Mouse (Mus musculus) limb, embryonic 12.5 days (tissue): ENCODE measurements around the gene Prox2. TPM values are rescaled to one million over a fixed set of nuclear protein-coding genes. Genes with fewer than 3 reads are reported as not detected.

Experiments used
- ATAC-seq: fragments of 200-750 bp; cut with Nextera tagmentation; 2 replicates; pipeline ENCODE4 v1.8.0; 2017; ENCODE audit warnings: low read depth, moderate TSS enrichment; ENCODE audit not compliant: insufficient number of reproducible peaks, insufficient read depth, low FRiP score, low TSS enrichment
- H3K27ac ChIP-seq: fragments of 300-500 bp; sonication (generic); 2 replicates; pipeline ENCODE4 v1.5.1; 2016; ENCODE audit warnings: mild to moderate bottlenecking, moderate library complexity
- H3K27me3 ChIP-seq: fragments of 300-500 bp; sonication (generic); 2 replicates; pipeline ENCODE4 v1.6.1; 2016; ENCODE audit warnings: mild to moderate bottlenecking, moderate library complexity
- H3K36me3 ChIP-seq: fragments of 300-500 bp; sonication (generic); 2 replicates; pipeline ENCODE4 v1.6.1; 2016; ENCODE audit warnings: mild to moderate bottlenecking, moderate library complexity
- H3K4me1 ChIP-seq: fragments of 300-500 bp; sonication (generic); replicated peaks from 2 replicates; pipeline ENCODE4 v1.6.1; 2016
- H3K4me2 ChIP-seq: fragments of 300-500 bp; sonication (generic); 2 replicates; pipeline ENCODE4 v1.6.1; 2016; ENCODE audit warnings: mild to moderate bottlenecking, moderate library complexity
- H3K4me3 ChIP-seq: fragments of 300-500 bp; sonication (generic); replicated peaks from 2 replicates; pipeline ENCODE4 v1.5.1; 2016; ENCODE audit warnings: mild to moderate bottlenecking
- H3K9ac ChIP-seq: fragments of 300-500 bp; sonication (generic); replicated peaks from 2 replicates; pipeline ENCODE4 v1.6.1; 2016; ENCODE audit warnings: mild to moderate bottlenecking, moderate library complexity
- H3K9me3 ChIP-seq: fragments of 300-500 bp; sonication (generic); 2 replicates; pipeline ENCODE4 v1.6.1; 2016; ENCODE audit warnings: mild to moderate bottlenecking, moderate library complexity
- WGBS: fragments of 180-500 bp; shearing (Covaris S2); methylation state at CpG from one replicate; pipeline ENCODE4 v1.1.7; 2016; 5-methylcytosine and 5-hydroxymethylcytosine counted together
- polyA plus RNA-seq: library from polyadenylated mRNA; unstranded; fragments of >200 nt; fragmentation: Nextera tagmentation; extraction: Ambion mirVana; gene quantifications from 2 replicates; pipeline ENCODE4 v1.2.1, GENCODE M21; 2016

Prox2 gene
- polyA plus RNA-seq: 3.0 and 4.2 TPM in 2 replicates

DNA sequence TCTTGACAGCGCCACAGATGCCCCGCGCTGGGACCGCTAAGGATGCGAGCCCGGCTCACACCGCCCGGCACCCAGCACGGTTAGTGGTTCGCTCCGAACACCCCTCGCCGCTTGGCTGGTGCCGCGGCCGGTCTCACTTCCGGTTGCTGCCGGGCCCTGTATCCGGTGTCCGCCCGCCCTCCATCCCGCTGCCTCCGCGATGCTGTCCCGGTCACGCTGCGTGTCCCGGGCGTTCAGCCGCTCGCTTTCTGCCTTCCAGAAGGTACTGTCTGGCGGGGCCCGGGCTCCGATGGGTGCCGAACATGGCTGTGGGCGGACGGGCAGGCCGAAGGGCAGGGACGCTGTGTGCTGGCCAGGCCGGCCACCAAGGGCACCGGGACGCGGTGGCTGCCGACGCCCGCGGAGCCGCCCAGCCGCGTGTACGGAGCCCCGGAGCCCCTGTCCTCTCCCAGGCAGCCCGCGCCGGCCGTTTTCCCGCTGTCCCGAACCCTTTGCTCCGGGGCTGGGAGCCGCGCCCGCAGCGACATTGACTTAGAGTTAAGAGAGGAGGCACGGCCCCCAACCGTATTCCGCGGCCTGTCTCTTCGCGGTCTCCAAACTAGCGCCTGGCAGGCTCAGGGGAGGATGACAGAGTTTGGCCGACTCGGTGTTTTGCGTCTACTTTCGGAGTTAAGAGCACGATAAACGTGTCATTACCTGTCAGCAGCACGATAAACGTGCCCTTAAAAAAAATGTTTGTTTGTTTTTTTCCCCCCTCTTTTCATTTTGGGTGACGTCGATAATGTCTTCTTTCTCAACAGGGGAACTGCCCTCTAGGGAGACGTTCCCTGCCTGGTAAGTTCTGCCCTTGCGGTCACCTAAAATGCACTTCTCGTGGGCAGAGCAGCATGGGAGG is at the start of gene Prox2, which contains the start of gene Dlst:
TSS of gene Prox2 (minus strand) at position 62 of the 895 bp plus-strand sequence.
TSS of gene Dlst (plus strand) at position 136 of the 895 bp plus-strand sequence.
- no peaks in the 10 kb centered on the region for H3K27me3 ChIP-seq
- under 1% methylated on average over 83 of the region's 83 CpGs for WGBS

DNA sequence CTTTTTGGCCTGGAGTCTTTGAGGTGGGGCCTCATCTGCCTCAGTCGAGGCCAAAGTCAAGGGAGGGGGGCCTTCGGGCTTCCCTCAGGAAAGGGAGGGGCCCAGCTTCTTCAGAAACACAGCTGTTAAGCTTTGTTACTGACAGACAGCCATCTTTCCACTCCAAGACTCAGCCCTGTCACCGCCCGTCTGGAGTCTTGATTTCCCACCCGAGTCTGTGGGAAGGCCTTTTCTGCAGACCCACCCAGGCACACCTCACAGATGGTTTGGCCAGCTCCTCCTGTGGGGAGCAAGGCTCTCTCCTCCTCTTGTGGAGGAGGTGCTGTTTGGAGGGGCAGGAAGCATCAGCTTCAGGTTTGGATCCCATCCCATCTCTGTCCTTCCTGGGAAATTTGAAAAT is 49.0 kb upstream of the Prox2 start:
- H3K4me1 ChIP-seq: no peaks in the 10 kb centered on the region
- no peak overlapping the region for H3K9ac ChIP-seq
- WGBS: 77% methylated on average over 5 of the region's 5 CpGs
- H3K27me3 ChIP-seq: no peaks in the 10 kb centered on the region; the same call in 1 of the 2 replicates
- H3K9me3 ChIP-seq: no peaks in the 10 kb centered on the region
- no peaks in the 10 kb centered on the region for H3K36me3 ChIP-seq
- H3K27ac ChIP-seq: no peak overlapping the region
- H3K4me2 ChIP-seq: no peak overlapping the region
- H3K4me3 ChIP-seq: no peak overlapping the region
- ATAC-seq: no peak

More for the DNA sequence above, at the start of gene Prox2, which contains the start of gene Dlst:
- Histone ChIP-seq H3K4me3 (peak within 1 kb of the TSS; percentile 99), H3K4me2 (peak within 1 kb of the TSS; percentile 91), H3K36me3 (peaks cover 18% of the 10 kb centered on the region), H3K27ac (peak within 1 kb of the TSS; percentile 87), H3K4me1 (peaks cover 33% of the 10 kb centered on the region), H3K9me3 (no peaks in the 10 kb centered on the region), H3K9ac (peak within 1 kb of the TSS; percentile 96)
- ATAC-seq: peak; percentile 90

DNA sequence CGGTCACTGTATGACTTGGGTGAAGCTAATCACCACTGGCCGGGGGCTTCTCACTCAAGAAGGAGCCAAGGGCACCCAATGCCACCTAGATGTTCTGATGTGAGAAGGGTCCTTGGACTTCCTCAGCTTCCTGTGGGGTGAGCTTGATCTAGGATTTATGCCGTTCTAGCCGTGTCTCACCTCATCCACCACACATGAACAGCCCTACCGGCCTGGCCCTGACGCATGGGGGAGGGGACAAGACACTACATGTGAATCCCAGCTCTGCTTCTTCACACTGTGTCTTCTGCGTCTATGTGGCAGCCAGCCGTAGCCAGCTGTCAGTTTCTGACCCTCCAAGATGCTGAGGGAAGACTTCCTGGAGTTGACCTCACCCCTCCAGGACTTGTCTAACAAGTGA is 48.2 kb upstream of the Prox2 start:
- Histone ChIP-seq H3K4me1 (no peaks in the 10 kb centered on the region), H3K4me2 (no peak overlapping the region), H3K9me3 (no peaks in the 10 kb centered on the region), H3K36me3 (no peaks in the 10 kb centered on the region), H3K4me3 (no peak overlapping the region), H3K27me3 (no peaks in the 10 kb centered on the region; the same call in 1 of the 2 replicates), H3K27ac (no peak overlapping the region), H3K9ac (no peak overlapping the region)
- no peak for ATAC-seq
- 87% methylated on average over 8 of the region's 8 CpGs for WGBS

DNA sequence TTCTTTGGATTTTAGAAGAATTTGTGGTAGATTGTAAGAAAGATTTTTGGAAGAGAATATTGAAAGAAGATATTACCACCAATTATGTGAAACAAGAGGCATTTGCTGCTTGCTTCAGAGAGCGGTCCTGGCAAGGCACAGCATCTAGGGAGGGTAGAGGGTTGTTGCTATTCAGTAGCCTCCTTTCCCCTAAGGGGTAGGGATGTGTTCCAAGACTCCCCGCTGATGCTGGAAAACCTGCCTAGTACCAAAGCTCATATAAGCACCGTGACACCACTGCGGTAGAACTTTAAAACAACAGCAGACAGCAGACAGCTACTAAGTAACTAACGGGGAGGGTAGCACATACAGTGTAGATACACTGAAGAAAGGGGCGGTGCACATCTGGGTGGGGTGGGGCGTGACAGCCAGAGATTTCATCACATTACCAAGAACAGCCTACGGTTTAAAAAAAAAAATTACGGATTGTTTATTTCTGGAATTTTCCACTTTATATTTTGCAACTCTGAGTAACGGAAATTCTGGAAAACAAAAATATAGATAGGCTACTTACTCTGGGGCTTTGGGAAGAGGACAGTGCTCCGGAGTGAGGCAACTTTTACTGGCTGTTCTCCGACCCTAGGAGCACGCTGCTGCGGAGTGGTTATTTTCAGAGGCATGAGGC is 47.4 kb upstream of the Prox2 start:
- Histone ChIP-seq H3K4me3 (no peak overlapping the region), H3K27ac (no peak overlapping the region), H3K27me3 (peaks cover 2% of the 10 kb centered on the region; the same call in 1 of the 2 replicates), H3K36me3 (no peaks in the 10 kb centered on the region), H3K4me1 (no peaks in the 10 kb centered on the region), H3K9me3 (no peaks in the 10 kb centered on the region), H3K4me2 (no peak overlapping the region), H3K9ac (no peak overlapping the region)
- ATAC-seq: no peak
- 87% methylated on average over 14 of the region's 14 CpGs for WGBS

DNA sequence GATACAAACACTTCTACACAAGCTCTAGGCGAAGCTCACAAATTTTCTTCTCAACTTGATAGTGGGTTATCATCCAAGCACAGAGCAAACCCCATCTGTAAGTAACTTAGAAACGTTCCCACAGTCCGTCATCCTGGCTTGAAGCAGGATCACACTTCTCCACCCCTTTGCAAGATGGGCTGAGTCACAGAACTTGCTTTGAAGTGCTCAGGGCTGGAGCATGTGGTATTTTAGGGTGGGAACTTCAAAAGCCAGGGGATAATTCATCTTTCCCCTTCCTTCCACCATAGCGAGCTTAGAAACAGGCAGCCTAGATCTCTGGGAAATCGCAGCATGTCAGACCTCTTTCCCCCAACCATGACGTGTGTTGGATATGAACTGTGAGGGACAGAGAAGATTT is 45.8 kb upstream of the Prox2 start:
- Histone ChIP-seq H3K4me2 (no peak overlapping the region), H3K9me3 (no peaks in the 10 kb centered on the region), H3K9ac (no peak overlapping the region), H3K4me1 (no peaks in the 10 kb centered on the region), H3K4me3 (no peak overlapping the region), H3K27me3 (peaks cover 12% of the 10 kb centered on the region), H3K27ac (no peak overlapping the region), H3K36me3 (no peaks in the 10 kb centered on the region)
- ATAC-seq: no peak
- 12% methylated on average over 6 of the region's 6 CpGs for WGBS

DNA sequence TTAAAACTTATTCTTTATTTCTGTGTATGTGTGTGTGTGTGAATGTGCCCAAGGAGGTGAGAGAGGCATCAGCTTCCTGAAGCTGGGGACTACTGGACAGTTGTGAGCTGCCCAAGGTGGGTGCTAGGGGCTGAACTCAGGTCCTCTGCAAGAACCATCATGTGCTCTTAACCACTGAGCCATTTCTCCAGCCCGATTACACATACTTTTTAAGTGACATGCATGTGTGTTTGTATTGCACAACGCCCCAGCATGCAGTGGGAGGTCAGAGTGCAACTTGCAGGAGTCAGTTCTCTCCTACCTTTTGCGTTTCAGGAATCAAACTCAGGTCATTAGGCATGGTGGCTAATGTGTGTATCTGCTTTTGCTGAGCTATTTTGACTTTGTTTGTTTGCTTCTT is 42.5 kb upstream of the Prox2 start:
- no peak overlapping the region for H3K9ac ChIP-seq
- WGBS: 82% methylated on average over 3 of the region's 3 CpGs
- no peak overlapping the region for H3K4me3 ChIP-seq
- no peak overlapping the region for H3K4me2 ChIP-seq
- H3K36me3 ChIP-seq: no peaks in the 10 kb centered on the region
- H3K27me3 ChIP-seq: peaks cover 35% of the 10 kb centered on the region
- ATAC-seq: no peak
- no peak overlapping the region for H3K27ac ChIP-seq
- H3K4me1 ChIP-seq: peaks cover 8% of the 10 kb centered on the region
- H3K9me3 ChIP-seq: no peaks in the 10 kb centered on the region

DNA sequence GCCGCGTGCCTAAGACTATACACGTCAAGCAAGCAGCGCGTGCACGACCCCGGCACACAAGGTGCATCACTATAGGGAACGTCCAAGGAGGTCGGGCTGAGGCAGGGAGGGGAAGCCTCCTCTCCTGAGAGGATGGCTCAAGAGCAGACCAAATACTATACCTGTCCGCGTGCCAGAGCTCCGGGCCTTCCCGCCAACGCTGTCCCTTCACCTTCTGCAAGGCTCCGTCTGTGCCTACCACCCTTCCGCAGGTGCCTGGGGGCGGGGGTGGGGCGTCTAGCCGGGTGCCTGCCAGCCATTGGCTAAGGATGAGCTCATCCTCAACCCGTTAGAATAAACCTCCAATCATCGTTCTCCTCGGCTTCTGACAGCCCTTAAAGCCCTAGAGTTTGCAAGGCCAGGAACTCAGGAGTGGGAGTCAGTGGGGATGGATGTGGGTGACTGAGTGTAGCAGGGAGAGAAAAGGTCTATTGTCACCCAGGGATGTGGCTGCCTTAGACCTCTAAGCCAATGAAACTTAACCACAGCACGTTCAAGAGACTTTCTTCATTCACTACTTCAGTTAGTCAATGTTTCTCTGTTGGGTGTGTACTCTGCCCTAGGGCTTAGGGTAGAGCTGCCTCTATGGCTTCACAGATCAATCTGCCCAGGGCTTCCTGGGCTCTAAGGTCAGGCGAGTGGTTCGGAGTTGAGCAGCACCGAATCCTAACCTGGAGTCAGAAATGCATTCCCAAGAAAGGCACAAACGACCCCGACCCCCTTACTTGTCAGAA is 40.6 kb upstream of the Prox2 start, which contains the start of gene Rps6kl1:
TSS of gene Rps6kl1 (minus strand) at position 263 of the 773 bp plus-strand sequence.
- no peak within 1 kb of the TSS; the same call in 1 of the 2 replicates for H3K9ac ChIP-seq
- no peaks in the 10 kb centered on the region for H3K9me3 ChIP-seq
- no peak within 1 kb of the TSS for H3K27ac ChIP-seq
- peaks cover 42% of the 10 kb centered on the region for H3K27me3 ChIP-seq
- H3K36me3 ChIP-seq: no peaks in the 10 kb centered on the region
- no peak; the same call in 1 of the 2 replicates for ATAC-seq
- peak within 1 kb of the TSS; percentile 46 for H3K4me2 ChIP-seq
- 15% methylated on average over 28 of the region's 28 CpGs for WGBS
- H3K4me1 ChIP-seq: peaks cover 15% of the 10 kb centered on the region
- peak within 1 kb of the TSS; percentile 22 for H3K4me3 ChIP-seq

DNA sequence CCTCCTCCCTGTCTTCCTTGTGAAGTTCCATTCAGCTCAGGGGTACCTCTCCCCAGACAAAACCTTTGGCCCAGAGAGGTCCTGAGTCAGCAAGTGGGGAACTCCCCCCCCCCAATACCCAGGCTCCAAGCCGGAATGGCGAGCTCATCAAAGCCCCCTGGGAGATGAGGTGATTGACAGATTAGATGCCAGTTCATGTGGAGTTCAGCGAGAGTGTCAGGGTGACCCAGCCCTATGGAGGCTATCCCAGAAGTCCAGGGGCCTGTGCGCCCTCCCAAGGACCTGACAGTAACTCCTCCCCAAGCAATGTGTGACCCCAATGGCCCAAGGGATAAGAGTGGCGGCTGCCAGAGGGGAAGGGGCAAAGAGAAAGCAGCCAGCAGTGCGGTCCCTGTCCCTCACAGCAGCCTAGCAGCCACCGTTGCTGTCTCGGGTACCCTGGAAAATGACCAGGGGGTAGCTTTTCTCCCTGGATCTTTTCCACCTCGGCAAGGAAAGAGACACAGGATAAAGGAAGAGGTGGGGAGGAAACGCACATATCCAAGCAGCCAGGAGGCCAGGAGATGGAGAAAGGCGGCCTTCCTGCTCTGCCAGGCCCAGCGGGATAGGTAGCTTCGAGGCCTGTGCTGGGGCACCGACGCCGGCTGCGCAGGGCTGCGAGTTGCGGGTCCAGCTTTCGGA is 39.9 kb upstream of the Prox2 start:
- H3K9me3 ChIP-seq: no peaks in the 10 kb centered on the region
- H3K4me1 ChIP-seq: peaks cover 20% of the 10 kb centered on the region
- H3K4me2 ChIP-seq: peak overlapping the region; percentile 46
- H3K36me3 ChIP-seq: no peaks in the 10 kb centered on the region
- no peak for ATAC-seq
- H3K4me3 ChIP-seq: peak overlapping the region; percentile 22
- no peak overlapping the region for H3K27ac ChIP-seq
- 11% methylated on average over 20 of the region's 20 CpGs for WGBS
- H3K9ac ChIP-seq: no peak overlapping the region; the same call in 1 of the 2 replicates
- H3K27me3 ChIP-seq: peaks cover 42% of the 10 kb centered on the region

DNA sequence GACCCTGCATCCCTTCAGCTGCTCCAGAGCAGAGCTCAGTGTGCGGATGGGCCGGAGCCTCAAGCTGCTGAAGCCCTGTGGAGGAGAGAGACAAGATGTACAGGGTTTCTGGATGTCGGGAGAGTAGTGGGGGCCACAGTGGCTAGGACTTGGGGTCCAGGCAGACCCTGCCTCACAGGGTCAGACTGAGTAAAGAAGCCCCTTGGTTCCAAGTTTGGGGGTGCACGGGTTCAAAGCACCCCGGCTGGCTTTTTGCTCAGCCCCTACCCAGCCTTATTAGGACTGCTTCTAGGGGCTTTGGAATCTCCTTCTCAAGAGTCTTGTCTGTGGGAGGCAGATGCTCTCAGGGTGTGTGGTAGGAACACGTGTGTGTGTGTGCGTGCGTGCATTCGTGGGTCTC is 36.3 kb upstream of the Prox2 start:
- Histone ChIP-seq H3K4me3 (no peak overlapping the region), H3K27ac (0 out of 2 replicates have a peak overlapping the region, but pooled peaks have one; percentile 25), H3K9ac (no peak overlapping the region), H3K4me2 (no peak overlapping the region), H3K9me3 (no peaks in the 10 kb centered on the region), H3K27me3 (peaks cover 36% of the 10 kb centered on the region), H3K4me1 (peaks cover 20% of the 10 kb centered on the region), H3K36me3 (no peaks in the 10 kb centered on the region)
- ATAC-seq: no peak
- WGBS: 79% methylated on average over 9 of the region's 9 CpGs

DNA sequence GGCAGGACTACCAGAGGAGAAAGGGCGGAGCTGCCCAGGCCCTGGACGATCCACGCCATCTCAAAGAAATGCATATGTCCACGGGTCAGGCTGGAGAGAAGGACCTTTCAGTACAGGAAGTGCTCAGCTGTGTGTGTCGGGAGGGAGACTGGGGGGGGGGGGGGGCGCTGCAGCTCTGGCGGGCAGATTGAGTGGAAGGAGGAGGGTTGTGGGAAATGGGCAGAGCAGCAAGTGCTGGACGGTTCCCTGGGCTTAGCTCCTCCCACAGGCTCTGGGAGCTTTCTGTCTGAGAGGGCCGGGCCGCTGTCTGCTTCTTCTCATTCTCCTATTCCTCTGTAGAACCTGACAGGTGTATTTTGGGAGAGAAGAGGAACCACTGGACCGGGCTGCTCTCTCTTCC is 35.8 kb upstream of the Prox2 start:
- no peak overlapping the region for H3K4me2 ChIP-seq
- WGBS: 30% methylated on average over 10 of the region's 11 CpGs
- H3K36me3 ChIP-seq: no peaks in the 10 kb centered on the region
- no peak overlapping the region for H3K9ac ChIP-seq
- H3K4me3 ChIP-seq: no peak overlapping the region
- 0 out of 2 replicates have a peak overlapping the region, but pooled peaks have one; percentile 25 for H3K27ac ChIP-seq
- H3K4me1 ChIP-seq: peaks cover 20% of the 10 kb centered on the region
- ATAC-seq: no peak
- H3K27me3 ChIP-seq: peaks cover 32% of the 10 kb centered on the region
- H3K9me3 ChIP-seq: no peaks in the 10 kb centered on the region
